Mouse (Mus musculus) lung, embryonic 15.5 days (tissue): ENCODE results near the gene Gstm5. TPM values are rescaled to one million over a fixed set of nuclear protein-coding genes. Genes with fewer than 3 reads are reported as not detected.
"Not testable (repeated sequence)": the region's sequence is repeated elsewhere in the genome, so short reads cannot be mapped to it uniquely, and the experiment has no call there.

ENCODE experiments used
- ATAC-seq: fragments of 200-750 bp; cut with Nextera tagmentation; 2 replicates; pipeline ENCODE4 v1.8.0; 2017; ENCODE audit warnings: moderate number of reproducible peaks, borderline replicate concordance; ENCODE audit not compliant: low FRiP score, low TSS enrichment; ENCODE audit errors: extremely low read depth
- H3K27ac ChIP-seq: fragments of 300-500 bp; sonication (generic); 2 replicates; pipeline ENCODE4 v1.5.1; 2015; ENCODE audit warnings: moderate library complexity, mild to moderate bottlenecking, inconsistent platforms
- H3K27me3 ChIP-seq: fragments of 300-500 bp; sonication (generic); 2 replicates; pipeline ENCODE4 v1.6.1; 2015; ENCODE audit warnings: inconsistent platforms
- H3K36me3 ChIP-seq: fragments of 300-500 bp; sonication (generic); 2 replicates; pipeline ENCODE4 v1.6.1; 2015; ENCODE audit warnings: inconsistent platforms
- H3K4me1 ChIP-seq: fragments of 300-500 bp; sonication (generic); 2 replicates; pipeline ENCODE4 v1.6.1; 2015; ENCODE audit warnings: inconsistent platforms
- H3K4me2 ChIP-seq: fragments of 300-500 bp; sonication (generic); 2 replicates; pipeline ENCODE4 v1.6.1; 2015; ENCODE audit warnings: inconsistent platforms, mild to moderate bottlenecking, moderate library complexity
- H3K4me3 ChIP-seq: fragments of 300-500 bp; sonication (generic); 2 replicates; pipeline ENCODE4 v1.5.1; 2015; ENCODE audit warnings: mild to moderate bottlenecking, inconsistent platforms
- H3K9ac ChIP-seq: fragments of 300-500 bp; sonication (generic); 2 replicates; pipeline ENCODE4 v1.6.1; 2015; ENCODE audit warnings: inconsistent platforms
- H3K9me3 ChIP-seq: fragments of 300-500 bp; sonication (generic); 2 replicates; pipeline ENCODE4 v1.6.1; 2016; ENCODE audit warnings: inconsistent platforms
- WGBS: fragments of 180-500 bp; shearing (Covaris S2); methylation state at CpG from one replicate; pipeline ENCODE4 v1.1.7; 2015; 5-methylcytosine and 5-hydroxymethylcytosine counted together
- polyA plus RNA-seq: library from polyadenylated mRNA; unstranded; fragments of >200 nt; fragmentation: Nextera tagmentation; extraction: Ambion mirVana; gene quantifications from 2 replicates; pipeline ENCODE4 v1.2.1, GENCODE M21; 2015

Gstm5 gene
- polyA plus RNA-seq, 1 experiment from 2014 or later = 116 TPM

DNA sequence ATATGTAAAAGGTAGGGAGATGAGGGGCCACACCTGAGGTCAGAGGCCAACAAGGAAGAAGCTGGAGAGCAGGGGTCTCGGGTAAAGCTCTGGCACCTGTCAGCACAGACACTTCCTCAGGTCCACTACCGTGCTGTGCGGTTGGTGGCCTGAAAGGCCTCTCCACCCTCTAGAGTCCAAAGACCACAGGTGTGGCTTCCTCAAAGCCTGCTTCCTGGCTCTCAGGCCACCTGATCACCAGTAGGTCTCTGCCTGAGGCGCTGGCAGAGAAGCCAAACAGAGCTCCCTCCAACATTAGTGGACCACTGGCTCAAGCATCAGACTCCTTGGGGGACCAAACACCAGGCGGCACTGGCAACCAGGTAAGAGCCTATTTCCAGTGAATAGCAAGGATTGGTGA lies 18.6 kb upstream of the Gstm5 start, which contains the start of gene Eps8l3:
Eps8l3 (plus strand) TSS at position 225 of the 400 bp plus-strand sequence.
- Histone ChIP-seq H3K36me3 (no peaks in the 10 kb centered on the region), H3K4me1 (peaks cover 11% of the 10 kb centered on the region; the same call in 1 of the 2 replicates), H3K9ac (no peak within 1 kb of the TSS), H3K27me3 (no peaks in the 10 kb centered on the region), H3K4me3 (no peak within 1 kb of the TSS), H3K9me3 (no peaks in the 10 kb centered on the region), H3K4me2 (no peak within 1 kb of the TSS), H3K27ac (no peak within 1 kb of the TSS)
- WGBS = 87% methylated on average over 5 of the region's 5 CpGs
- ATAC-seq = no peak

DNA sequence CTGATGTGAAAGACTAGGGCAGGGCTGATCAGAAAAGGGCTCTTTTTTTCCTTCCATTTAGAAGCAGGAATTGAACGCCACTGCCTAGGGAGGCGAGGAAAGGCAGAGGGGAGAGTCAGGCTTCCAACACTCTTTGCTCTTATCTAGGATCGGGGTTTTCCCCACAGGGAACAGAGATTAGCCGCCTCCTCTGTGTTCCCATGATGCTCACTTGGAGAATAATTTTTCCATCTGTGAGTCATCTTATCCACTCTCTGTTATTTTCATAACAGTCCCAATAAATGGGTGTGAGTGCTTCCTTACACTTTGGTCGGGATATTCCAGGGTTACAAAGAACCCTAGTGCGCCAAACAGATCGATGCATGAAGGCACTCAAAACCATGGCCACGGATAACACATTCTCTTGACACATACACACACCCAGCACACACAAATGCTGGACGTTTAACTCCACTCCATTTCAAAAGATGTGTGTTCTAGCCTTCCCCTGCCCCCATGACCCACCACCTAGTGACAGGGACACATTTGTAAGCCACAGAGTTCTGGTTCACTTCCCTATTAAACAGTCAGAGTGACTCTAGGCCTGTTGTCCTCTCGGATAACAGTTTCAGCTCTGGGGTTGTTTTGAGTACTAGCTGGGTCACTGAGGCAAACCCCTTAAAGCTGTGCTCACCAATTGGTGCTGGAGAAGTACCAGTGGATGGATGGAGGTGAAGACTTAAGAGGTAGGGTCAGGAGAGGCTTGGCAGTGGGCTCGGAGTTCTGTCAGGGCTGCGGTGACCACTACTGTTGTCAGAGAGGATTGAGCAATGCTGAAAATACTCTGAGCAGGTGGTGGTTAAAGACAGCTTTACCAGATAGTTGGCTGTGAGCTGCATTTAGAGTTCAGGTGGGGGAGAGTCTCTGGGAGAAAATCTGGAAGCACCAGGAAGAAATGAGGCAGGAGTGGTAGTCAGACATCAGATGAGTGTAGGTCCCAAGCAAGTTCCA lies 17.6 kb upstream of the Gstm5 start:
- Histone ChIP-seq H3K9me3 (no peaks in the 10 kb centered on the region), H3K36me3 (no peaks in the 10 kb centered on the region), H3K27me3 (no peaks in the 10 kb centered on the region), H3K4me1 (peaks cover 11% of the 10 kb centered on the region; the same call in 1 of the 2 replicates), H3K9ac (no peak overlapping the region), H3K27ac (no peak overlapping the region), H3K4me3 (no peak overlapping the region), H3K4me2 (no peak overlapping the region)
- ATAC-seq = no peak
- WGBS = 67% methylated on average over 12 of the region's 12 CpGs

DNA sequence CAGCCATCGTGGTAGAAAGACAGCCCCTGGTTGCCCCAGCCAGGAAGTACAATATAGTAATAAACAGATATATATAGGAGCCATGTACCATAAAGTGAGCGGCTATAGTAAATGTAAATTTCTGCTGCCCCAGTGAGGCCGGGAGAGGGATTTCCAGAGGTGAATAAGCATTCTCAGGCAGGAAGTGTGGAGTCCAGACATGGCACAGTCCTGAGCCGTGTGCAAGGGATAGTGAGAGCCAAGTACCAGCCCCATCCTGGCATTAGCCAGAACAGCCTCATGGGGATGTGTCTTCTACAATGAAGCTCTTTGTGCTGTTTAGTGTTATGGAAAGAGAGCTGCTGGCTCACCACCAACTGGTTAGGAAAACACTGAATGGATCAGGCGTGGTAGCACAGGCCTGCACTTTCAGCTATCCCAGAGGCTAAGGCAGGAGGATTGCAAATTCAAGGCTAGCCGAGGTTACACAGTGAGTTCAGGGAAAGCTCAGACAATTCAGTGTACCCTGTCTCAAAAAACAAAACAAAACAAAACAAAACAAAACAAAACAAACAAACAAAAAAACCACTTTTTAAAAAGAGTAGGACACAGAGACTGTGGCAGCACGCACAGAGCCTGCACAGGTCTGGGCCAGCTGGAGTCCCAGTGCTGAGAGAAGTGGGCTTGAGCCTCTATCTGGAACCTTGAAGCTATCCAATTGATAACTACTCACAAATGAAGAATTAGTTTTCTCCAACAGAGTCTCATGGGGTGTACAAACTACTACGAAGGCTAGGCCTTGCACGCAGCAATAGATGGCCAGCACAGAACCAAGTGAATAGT lies 7.7 kb upstream of the Gstm5 start:
- H3K4me2 ChIP-seq = no peak overlapping the region
- no peaks in the 10 kb centered on the region for H3K4me1 ChIP-seq
- WGBS = 80% methylated on average over 9 of the region's 9 CpGs
- no peaks in the 10 kb centered on the region for H3K27me3 ChIP-seq
- no peak for ATAC-seq
- no peaks in the 10 kb centered on the region for H3K9me3 ChIP-seq
- H3K36me3 ChIP-seq = no peaks in the 10 kb centered on the region
- H3K27ac ChIP-seq = no peak overlapping the region
- H3K9ac ChIP-seq = no peak overlapping the region
- no peak overlapping the region for H3K4me3 ChIP-seq

DNA sequence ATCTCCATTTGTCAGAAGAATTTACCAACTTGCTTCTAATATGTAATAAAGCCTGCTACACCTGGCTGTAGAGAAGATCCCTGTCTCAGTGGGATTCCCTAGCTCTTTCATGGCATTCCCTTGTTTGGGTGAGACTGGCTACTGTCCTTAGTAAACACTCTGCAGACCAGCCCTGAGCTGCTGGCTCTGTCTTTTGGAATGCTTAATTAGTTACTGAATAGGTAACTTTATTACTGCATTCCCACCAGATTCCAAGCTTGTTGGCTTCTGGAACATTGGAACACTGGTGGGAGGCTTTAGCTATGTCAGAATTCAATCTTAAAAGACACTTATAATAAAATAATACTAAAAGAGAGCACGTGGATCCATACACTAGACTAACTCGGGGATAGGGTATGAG lies 6.4 kb upstream of the Gstm5 start:
- H3K36me3 ChIP-seq, H3K27me3 ChIP-seq, H3K9me3 ChIP-seq, H3K27ac ChIP-seq, H3K4me1 ChIP-seq, H3K4me3 ChIP-seq, H3K4me2 ChIP-seq, H3K9ac ChIP-seq, ATAC-seq: not testable (repeated sequence)
- WGBS = 88% methylated on average over 2 of the region's 2 CpGs

DNA sequence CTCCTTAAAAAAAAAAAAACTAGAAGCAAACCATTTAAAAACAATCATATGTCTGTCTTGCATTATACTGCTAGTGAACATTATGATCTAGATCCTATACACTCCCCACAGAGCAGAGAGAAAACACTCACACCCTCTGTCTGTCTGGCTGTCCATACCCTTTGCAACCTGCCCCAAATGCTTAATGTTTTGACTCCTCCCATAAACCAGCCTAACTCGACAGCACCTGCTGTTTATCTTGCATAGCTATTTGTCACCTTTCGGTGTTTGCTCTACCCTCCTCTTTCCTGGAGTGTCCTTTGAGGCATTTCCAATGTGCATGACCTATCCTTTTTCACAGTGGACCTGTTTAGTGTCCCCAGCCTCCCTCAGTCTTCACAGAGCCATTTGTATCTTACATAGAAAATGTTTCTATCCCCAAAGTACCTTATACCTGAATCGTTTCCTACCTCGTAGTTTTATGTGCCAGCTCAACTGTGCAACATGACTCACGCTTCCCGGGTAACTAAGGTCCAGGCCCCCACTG lies 364 bp upstream of the Gstm5 start:
- Histone ChIP-seq H3K36me3 (no peaks in the 10 kb centered on the region), H3K4me1 (peaks cover 10% of the 10 kb centered on the region; the same call in 1 of the 2 replicates), H3K27me3 (no peaks in the 10 kb centered on the region), H3K9me3 (no peaks in the 10 kb centered on the region), H3K27ac (no peak overlapping the region), H3K9ac (peak overlapping the region; percentile 71; the same call in 1 of the 2 replicates), H3K4me3 (peak overlapping the region; percentile 66), H3K4me2 (peak overlapping the region; percentile 88)
- 6% methylated on average over 6 of the region's 6 CpGs for WGBS
- ATAC-seq = peak; percentile 12; the same call in 1 of the 2 replicates

DNA sequence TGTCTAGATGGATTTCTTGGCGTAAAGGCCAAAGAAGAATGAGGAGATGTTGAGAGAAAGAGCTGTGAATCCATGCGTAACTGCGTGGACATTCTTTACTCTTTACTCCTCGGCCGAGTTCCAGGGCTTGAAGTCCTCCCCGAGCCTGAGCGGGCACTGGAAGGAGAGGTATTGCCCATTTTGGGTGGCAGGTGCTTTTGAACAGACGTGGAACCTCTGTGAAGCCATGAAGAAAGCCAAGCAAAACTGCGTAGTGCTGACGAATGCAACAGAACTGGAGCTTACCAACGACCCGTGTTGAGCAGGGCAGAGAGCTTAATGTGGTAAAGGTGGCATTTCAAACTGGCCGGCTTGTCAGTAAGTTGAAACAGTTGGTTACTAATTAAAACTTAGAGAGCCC lies 3.1 kb downstream of the Gstm5 start:
- no peak overlapping the region for H3K27ac ChIP-seq
- no peak overlapping the region for H3K9ac ChIP-seq
- no peak overlapping the region for H3K4me3 ChIP-seq
- peaks cover 10% of the 10 kb centered on the region; the same call in 1 of the 2 replicates for H3K4me1 ChIP-seq
- whole genome bisulfite sequencing = 90% methylated on average over 13 of the region's 13 CpGs
- ATAC-seq = no peak
- H3K4me2 ChIP-seq = no peak overlapping the region
- no peaks in the 10 kb centered on the region for H3K9me3 ChIP-seq
- no peaks in the 10 kb centered on the region; the same call in 1 of the 2 replicates for H3K27me3 ChIP-seq
- no peaks in the 10 kb centered on the region for H3K36me3 ChIP-seq

DNA sequence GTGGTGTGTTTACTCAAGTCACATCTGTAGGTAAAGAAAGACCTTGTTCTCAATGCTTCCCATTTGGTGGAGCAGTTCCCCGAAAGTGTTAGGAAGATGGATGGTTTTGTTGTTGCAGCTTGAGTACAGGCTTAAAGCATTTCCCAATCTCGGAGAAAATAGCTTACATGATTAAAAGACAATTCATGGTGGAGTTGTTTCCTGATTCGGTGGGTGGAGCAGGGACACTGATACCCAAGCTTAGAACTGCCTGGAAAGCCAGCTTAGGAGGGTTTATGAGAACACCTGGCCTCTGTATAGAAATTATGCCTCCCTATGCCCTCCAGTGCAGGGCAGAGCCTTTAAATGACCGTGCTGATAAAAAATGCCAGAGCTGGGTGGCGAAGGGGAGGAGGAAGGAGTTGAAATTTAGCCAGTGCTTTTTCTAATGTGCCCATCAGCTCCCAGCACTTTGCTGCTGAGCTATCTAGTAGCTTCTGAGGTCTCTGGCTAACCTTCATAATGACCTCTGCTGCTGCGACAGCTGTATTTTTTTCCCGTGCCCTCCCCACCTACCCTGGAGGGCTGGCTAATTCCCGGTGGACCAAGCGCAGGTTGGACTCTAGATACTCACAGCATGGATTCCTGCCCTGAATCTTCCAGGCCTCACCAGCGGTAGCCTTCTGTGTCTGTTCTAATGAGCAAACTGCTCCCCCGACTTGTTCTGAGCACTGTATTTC lies 5.5 kb downstream of the Gstm5 start:
- no peaks in the 10 kb centered on the region; the same call in 1 of the 2 replicates for H3K27me3 ChIP-seq
- H3K9me3 ChIP-seq = no peaks in the 10 kb centered on the region
- WGBS = 70% methylated on average over 11 of the region's 11 CpGs
- 0 out of 2 replicates have a peak, but pooled peaks cover 5% of the 10 kb centered on the region for H3K4me1 ChIP-seq
- H3K4me3 ChIP-seq = no peak overlapping the region
- H3K9ac ChIP-seq = no peak overlapping the region
- no peaks in the 10 kb centered on the region for H3K36me3 ChIP-seq
- ATAC-seq = no peak
- no peak overlapping the region for H3K27ac ChIP-seq
- no peak overlapping the region for H3K4me2 ChIP-seq

DNA sequence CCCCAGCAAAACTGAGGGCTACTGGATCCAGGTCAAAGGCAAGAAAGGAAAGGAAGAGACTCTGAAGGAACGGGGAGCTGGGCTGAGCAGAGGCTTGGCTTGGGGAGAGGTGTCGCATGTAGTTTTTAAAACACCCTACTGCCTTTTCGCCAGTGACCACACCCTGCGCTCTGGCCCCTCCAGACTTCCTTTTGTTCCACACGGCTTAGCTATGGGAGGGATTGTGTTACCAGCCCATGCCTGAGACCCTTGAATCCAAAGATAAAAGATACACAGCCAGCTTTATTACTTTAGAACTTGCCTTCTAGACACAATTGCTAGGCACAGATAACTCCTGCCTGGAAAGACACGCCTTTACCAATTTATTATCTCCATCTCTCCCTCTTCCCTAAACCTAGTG lies 10.3 kb downstream of the Gstm5 start:
- Histone ChIP-seq H3K4me2 (no peak overlapping the region), H3K4me1 (no peaks in the 10 kb centered on the region), H3K27me3 (peaks cover 4% of the 10 kb centered on the region), H3K27ac (no peak overlapping the region), H3K4me3 (no peak overlapping the region), H3K9me3 (no peaks in the 10 kb centered on the region), H3K9ac (no peak overlapping the region), H3K36me3 (no peaks in the 10 kb centered on the region)
- ATAC-seq = no peak
- 61% methylated on average over 6 of the region's 6 CpGs for WGBS

DNA sequence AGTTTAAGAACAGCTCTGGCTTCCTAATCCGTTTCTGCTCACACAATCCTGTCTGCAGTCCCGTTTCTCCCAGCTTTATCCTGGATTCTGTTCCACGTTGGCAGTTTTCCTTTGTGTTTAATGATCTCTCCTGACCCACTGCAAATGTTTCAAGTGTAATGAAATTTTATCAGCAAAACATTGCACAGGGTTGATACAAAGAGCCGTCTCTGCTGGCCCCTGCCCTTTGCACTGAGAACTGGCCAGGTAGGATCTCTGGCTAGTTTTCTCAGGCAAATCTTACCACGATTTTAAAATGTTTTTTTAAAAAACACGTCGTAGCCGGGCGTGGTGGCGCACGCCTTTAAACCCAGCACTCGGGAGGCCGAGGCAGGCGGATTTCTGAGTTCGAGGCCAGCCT lies 21.1 kb downstream of the Gstm5 start:
- no peak overlapping the region for H3K27ac ChIP-seq
- WGBS = 71% methylated on average over 15 of the region's 15 CpGs

DNA sequence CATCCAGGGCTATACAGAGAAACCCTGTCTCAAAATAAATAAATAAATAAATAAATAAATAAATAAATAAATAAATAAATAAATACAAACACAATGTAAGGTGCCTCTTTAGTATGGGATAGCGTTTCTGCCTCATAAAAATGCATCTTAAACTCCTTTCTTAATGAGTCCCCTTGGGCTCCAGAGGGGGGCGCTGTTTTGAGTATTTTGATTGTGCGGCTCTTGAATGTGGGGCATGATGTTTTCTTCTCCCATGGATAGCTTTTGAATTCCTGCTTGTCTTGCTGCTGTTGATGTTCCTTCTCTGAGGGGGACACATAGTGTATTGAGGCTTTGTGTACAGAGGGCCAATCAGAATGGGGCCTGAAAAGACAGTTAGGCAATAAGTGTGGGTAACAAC lies 21.5 kb downstream of the Gstm5 start:
- 73% methylated on average over 3 of the region's 3 CpGs for WGBS
- no peak for ATAC-seq
- no peaks in the 10 kb centered on the region for H3K9me3 ChIP-seq

More for the DNA sequence above, 21.1 kb downstream of the Gstm5 start:
- ATAC-seq = no peak
- Histone ChIP-seq H3K4me2 (no peak overlapping the region), H3K4me1 (no peaks in the 10 kb centered on the region), H3K36me3 (no peaks in the 10 kb centered on the region), H3K9ac (no peak overlapping the region), H3K9me3 (no peaks in the 10 kb centered on the region), H3K27me3 (no peaks in the 10 kb centered on the region), H3K4me3 (no peak overlapping the region)

DNA sequence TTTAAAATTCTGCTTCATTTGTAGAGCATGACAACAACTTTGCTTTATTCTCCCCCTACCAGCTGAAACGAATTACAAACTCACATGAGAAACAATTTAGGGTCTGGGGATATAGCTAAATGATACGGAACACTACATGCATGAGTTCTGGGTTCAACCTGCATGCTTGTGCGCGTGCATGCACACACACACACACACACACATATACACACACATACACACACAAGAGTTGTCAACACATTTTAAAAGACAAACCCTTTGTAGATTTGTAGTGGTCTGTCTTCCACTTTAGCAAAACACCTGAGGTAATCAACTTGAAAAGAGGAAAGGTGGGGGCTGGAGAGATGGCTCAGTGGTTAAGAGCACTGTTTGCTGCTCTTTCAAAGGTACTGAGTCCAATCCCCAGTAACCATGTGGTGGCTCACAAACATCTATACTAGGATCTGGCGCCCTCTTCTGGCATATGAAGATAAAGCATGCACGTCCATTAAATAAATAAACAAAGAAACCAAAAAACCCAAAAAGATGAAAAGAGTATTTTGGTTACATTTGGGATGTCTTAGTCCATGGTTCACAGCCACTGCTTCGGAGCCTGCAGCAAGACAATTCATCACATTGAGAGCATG lies 22.3 kb downstream of the Gstm5 start:
- Histone ChIP-seq H3K9me3 (no peaks in the 10 kb centered on the region), H3K27ac (no peak overlapping the region), H3K4me2 (no peak overlapping the region), H3K4me1 (no peaks in the 10 kb centered on the region), H3K36me3 (no peaks in the 10 kb centered on the region), H3K4me3 (no peak overlapping the region), H3K27me3 (no peaks in the 10 kb centered on the region), H3K9ac (no peak overlapping the region)
- 53% methylated on average over 7 of the region's 7 CpGs for WGBS
- no peak for ATAC-seq

More for the DNA sequence above, 21.5 kb downstream of the Gstm5 start:
- no peaks in the 10 kb centered on the region for H3K36me3 ChIP-seq
- H3K4me3 ChIP-seq = no peak overlapping the region
- no peaks in the 10 kb centered on the region for H3K4me1 ChIP-seq
- H3K27me3 ChIP-seq = no peaks in the 10 kb centered on the region
- H3K27ac ChIP-seq = no peak overlapping the region
- H3K9ac ChIP-seq = no peak overlapping the region
- no peak overlapping the region for H3K4me2 ChIP-seq
